Mouse (Mus musculus) Patski (cell line): ENCODE measurements around the gene Gm10721. TPM values are rescaled to one million over a fixed set of nuclear protein-coding genes. Genes with fewer than 3 reads are reported as not detected.
"Not testable (repeated sequence)": the region's sequence is repeated elsewhere in the genome, so short reads cannot be mapped to it uniquely, and the experiment has no call there.

Experiments used
- ATAC-seq: fragments of 100-300 bp; one replicate; pipeline ENCODE4 v1.8.0; 2021
- CTCF ChIA-PET: fragments of 350-600 bp; sonication (Branson Sonifier 250); formaldehyde crosslinking; loops from one replicate; lab custom pipeline; 2022; ENCODE audit warnings: inconsistent platforms; lab: Charles Lee
- POLR2A ChIA-PET: fragments of 350-600 bp; sonication (Branson Sonifier 250); formaldehyde crosslinking; loops from one replicate; lab custom pipeline; 2022; ENCODE audit warnings: antibody characterized with exemption, inconsistent platforms; lab: Charles Lee
- DNase-seq: peaks from one replicate; pipeline ENCODE4 v3.0.0-alpha.2; 2011; ENCODE audit warnings: low read depth, low spot score
- H3K27me3 ChIP-seq: fragments of 371-371 bp; one replicate; pipeline ENCODE4 v1.5.1; 2021
- in situ Hi-C: fragments of 300-500 bp; cut with MboI; formaldehyde crosslinking; loops from 3 replicates; pipeline ENCODE4 v1.11.1; 2018; ENCODE audit warnings: low pct_unique_long_range_greater_than_20kb, mixed read lengths
- polyA plus RNA-seq: library from polyadenylated mRNA; unstranded; gene quantifications from one replicate; pipeline ENCODE4 v1.2.3, GENCODE M21; 2021

The Gm10721 gene
- polyA plus RNA-seq, 1 experiment from 2014 or later = not detected

GRCm38 (mm10) chr9:3038161-3038560, 25.2 kb downstream of the Gm10721 start:
- POLR2A ChIA-PET, CTCF ChIA-PET, in situ Hi-C loops, ATAC-seq, H3K27me3 ChIP-seq: not testable (repeated sequence)
- peak; percentile 12 for DNase-seq

Other genes starting within 250 kb of the Gm10721 start
- not detected for gene Gm10722, start 12.2 kb upstream of the Gm10721 start, polyA plus RNA-seq
- not detected for gene Gm11168, start 9.8 kb upstream of the Gm10721 start, polyA plus RNA-seq
- not detected for gene Gm10720, start 2.5 kb downstream of the Gm10721 start, polyA plus RNA-seq
- not detected for gene Gm10719, start 4.3 kb downstream of the Gm10721 start, polyA plus RNA-seq
- gene Gm10718, start 10.4 kb downstream of the Gm10721 start, polyA plus RNA-seq = not detected
- not detected for gene Gm10717, start 12.3 kb downstream of the Gm10721 start, polyA plus RNA-seq
- gene Gm17535, start 21.5 kb downstream of the Gm10721 start, polyA plus RNA-seq = not detected
- not detected for gene Gm10715, start 23.7 kb downstream of the Gm10721 start, polyA plus RNA-seq